Mouse (Mus musculus): Measurements from ENCODE around the gene Lactb. TPM values are rescaled to one million over a fixed set of nuclear protein-coding genes. Genes with fewer than 3 reads are reported as not detected.
A peak's percentile ranks its signal among the peaks of the same experiment; 100 is the strongest.

The Lactb gene
- 6.0 and 8.3 TPM in 2 replicates for polyA plus RNA-seq (2012; rRNA removed)

DNA sequence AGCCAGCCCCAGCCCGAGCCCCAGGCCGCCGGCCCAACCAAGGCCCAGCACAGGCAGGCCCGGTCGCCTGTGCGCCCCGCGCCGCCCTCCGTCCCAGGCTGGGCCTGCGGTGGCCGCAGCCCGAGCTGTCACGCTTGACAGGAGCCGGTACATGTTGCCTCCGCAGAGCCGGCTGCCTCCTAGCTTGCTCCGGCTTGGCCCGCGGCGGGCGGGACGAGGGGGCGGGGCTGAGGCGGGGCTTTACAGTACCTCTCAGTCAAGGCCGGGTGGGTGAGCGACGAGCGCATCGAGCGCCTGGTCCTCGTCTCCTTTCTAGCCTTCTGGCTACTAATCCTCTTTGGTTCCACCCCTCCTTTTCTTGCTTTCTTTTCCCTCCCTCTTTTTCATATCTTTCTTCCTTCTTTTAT lies at the start of gene Lactb:
Gene Lactb (minus strand): TSS at position 246 of the 407 bp plus-strand sequence.
- under 1% methylated on average over 30 of the region's 32 CpGs for WGBS
- peak; percentile 54 for DNase-seq (ENCODE audit: low read depth, low spot score)

- no peak for DNase-seq (ENCODE audit: low read depth, low spot score)
- WGBS, result 80% methylated on average over 9 of the region's 9 CpGs
These were observed 48.1 kb upstream of the Lactb start for GRCm38 (mm10) chr9:67023371-67023770.

- no peak for DNase-seq (ENCODE audit: low read depth, low spot score)
- WGBS, result 13% methylated on average over 2 of the region's 2 CpGs
These were observed 44.8 kb upstream of the Lactb start for GRCm38 (mm10) chr9:67020063-67020462.

GRCm38 (mm10) chr9:67013501-67013900 lies 38.2 kb upstream of the Lactb start:
- no peak for DNase-seq (ENCODE audit: low read depth, low spot score)
- 46% methylated on average over 2 of the region's 2 CpGs for WGBS

DNA sequence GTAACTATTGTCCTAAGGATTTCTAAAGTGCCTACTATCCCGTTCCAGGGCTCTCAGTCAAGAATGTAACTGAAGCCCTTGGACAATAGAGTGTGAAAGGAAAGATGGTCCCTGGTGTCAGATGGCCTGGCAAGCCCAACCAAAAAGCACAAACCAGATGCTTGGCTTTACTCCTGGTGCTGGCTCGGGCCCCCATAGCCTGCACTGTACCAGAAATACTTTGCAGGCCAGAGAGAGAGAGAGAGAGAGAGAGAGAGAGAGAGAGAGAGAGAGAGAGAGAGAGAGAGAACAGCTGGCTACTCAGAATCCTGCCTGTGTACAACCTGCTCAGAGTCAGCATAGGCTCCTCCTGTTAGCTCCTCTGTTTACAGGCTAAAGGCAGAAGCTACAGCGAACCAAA lies 37.2 kb upstream of the Lactb start:
- 55% methylated on average over 3 of the region's 3 CpGs for WGBS
- DNase-seq (ENCODE audit: low read depth, low spot score), result no peak

DNA sequence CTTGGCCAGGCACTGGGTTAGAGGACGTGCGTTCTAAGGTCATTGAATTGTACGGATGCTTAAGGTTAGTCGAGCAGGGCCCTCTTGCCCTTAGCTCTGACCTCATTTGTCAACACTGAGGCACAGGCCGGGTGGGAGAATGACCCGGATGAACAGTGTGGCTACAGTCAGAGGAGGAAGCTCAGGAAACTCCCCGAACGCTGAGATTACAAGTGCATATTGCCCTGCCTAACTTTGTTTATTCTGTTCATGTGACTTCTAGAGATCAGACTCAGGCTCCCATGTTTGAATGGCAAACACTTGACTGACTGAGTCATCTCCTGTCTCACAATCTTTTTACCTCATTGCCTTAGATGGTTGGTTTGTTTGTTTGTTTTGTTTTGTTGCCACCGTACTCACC lies 36.2 kb upstream of the Lactb start:
- 40% methylated on average over 9 of the region's 9 CpGs for WGBS
- DNase-seq (ENCODE audit: low read depth, low spot score), result no peak

DNA sequence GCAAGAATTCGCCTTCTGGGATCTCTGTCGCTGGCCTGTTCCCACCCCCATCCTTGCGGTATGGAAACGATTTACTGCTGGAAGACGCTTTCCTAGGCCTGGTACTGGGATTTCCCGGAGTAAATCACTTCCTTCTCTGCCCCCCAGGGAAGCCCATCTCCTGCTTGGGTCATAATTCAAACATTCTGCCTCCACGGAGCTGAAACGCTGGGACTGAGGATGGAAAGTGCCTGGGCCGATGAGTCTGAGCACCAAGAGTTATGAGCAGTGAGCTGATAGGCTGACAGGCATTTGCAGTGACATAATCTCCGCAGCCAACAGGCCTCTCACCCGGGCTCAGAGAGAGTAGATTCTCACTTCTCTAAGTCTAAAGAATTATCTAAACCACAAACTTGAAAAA lies 33.5 kb upstream of the Lactb start:
- WGBS, result 64% methylated on average over 11 of the region's 11 CpGs
- no peak for DNase-seq (ENCODE audit: low read depth, low spot score)

- 83% methylated on average over 4 of the region's 4 CpGs for WGBS
- DNase-seq (ENCODE audit: low read depth, low spot score), result no peak
These were observed 31.1 kb upstream of the Lactb start for GRCm38 (mm10) chr9:67006376-67006775.

- DNase-seq (ENCODE audit: low read depth, low spot score), result peak; percentile 57
- WGBS, result 49% methylated on average over 11 of the region's 11 CpGs
These were observed 30.0 kb upstream of the Lactb start for GRCm38 (mm10) chr9:67005161-67005742.

DNA sequence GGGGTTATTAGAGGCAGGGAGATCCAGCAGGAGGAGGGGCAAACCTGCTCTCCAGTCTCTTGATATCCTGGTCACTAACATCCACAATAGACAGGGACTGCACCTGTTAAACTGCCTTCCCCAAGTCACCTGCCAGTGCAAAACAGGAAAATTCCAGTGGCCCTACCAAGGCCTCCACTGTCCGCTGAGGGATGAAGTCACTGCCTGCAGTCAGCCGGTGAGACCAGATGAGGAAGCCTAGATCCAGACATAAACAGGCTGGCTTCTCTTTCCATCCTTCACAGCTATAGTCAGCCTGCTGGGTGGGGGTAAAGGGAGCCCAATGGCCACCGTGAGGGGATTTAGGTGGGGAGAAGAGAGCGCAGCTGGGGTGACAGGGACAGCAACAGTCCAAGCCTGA lies 28.4 kb upstream of the Lactb start:
- DNase-seq (ENCODE audit: low read depth, low spot score), result no peak
- WGBS, result 52% methylated on average over 4 of the region's 4 CpGs

GRCm38 (mm10) chr9:67003156-67003555 lies 27.9 kb upstream of the Lactb start:
- no peak for DNase-seq (ENCODE audit: low read depth, low spot score)
- WGBS, result 46% methylated on average over 4 of the region's 4 CpGs

DNA sequence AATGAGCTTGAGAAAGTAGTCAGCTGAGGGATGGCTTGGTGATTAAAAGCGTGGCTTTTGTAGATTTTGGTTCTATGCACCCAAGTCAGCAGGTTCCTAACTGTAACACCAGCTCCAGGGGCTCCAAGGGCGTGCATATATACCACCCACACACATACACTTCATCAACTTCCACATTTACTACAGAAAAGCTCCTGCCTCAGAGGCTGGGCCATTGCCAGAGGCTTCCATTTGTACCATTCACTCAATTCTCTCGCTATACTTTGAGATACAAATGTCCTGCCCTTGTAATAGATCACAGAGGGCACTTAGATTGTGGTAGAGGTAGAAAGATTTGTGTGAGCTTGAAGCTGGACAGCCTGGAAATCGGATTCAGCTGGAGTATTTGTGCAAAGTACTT lies 26.2 kb upstream of the Lactb start:
- DNase-seq (ENCODE audit: low read depth, low spot score), result no peak
- 79% methylated on average over 4 of the region's 4 CpGs for WGBS

- 2% methylated on average over 6 of the region's 6 CpGs for WGBS
- peak; percentile 90 for DNase-seq (ENCODE audit: low read depth, low spot score)
These were observed 25.8 kb upstream of the Lactb start for GRCm38 (mm10) chr9:67001050-67001449.

GRCm38 (mm10) chr9:66999698-67000097 lies 24.4 kb upstream of the Lactb start:
- DNase-seq (ENCODE audit: low read depth, low spot score), result no peak
- 91% methylated on average over 8 of the region's 8 CpGs for WGBS

DNA sequence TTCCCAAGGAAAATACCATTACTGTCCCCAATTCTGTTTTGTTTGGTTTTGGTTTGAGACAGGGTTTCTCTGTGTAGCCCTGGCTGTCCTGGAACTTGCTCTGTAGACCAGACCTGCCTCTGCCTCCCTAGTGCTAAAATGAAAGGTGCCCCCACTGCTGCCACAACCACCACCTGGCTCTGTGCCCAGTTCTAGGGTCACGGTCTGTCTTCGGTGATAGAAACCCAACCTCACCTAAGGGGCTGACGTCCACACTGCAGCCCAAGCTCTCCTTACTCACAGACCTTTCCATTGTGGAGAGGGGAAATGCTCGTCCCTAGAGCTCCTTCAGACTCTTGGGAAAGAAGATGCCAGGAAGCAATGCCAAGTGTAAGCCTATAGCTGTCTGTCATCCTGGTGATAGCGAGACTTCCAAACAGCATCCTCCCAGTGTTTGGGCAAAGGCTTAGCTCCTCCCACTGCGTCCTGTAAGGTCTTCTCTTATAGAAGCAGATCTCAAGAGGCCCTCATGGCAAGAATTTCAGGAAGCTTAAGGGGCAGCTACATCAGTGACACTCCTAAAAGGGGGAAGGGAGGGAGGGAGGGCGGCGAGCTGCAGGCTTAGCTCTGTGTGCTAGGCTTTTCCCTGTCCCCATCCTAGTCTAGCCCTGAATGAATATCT lies 16.6 kb upstream of the Lactb start:
- 83% methylated on average over 8 of the region's 8 CpGs for WGBS
- DNase-seq (ENCODE audit: low read depth, low spot score), result no peak

- WGBS, result 55% methylated on average over 9 of the region's 9 CpGs
- no peak for DNase-seq (ENCODE audit: low read depth, low spot score)
These were observed 15.9 kb upstream of the Lactb start for GRCm38 (mm10) chr9:66991021-66991749.

DNA sequence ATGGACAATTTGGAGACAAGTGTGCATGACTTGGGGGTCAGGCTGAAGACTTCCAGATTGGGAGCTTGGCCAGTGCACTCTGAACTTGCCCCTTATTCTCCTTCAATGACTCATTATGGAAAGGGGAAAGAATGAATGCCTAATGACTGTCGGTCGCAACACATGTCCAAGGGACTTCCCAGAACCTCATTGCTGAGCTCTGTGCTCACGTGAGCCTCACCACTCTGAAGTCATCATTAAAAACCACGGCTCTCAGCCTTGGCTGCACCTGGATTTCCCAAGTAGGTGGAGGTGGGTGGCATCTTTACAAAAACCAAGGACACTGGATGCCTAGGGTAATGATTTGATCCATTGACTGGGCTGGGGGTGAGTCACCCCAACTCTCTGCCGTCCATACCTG lies 14.8 kb upstream of the Lactb start:
- WGBS, result 54% methylated on average over 5 of the region's 5 CpGs
- DNase-seq (ENCODE audit: low read depth, low spot score), result no peak

GRCm38 (mm10) chr9:66989581-66989980 lies 14.3 kb upstream of the Lactb start:
- 23% methylated on average over 6 of the region's 6 CpGs for WGBS
- DNase-seq (ENCODE audit: low read depth, low spot score), result no peak

GRCm38 (mm10) chr9:66988888-66989414 lies 13.7 kb upstream of the Lactb start:
- no peak for DNase-seq (ENCODE audit: low read depth, low spot score)
- 13% methylated on average over 6 of the region's 6 CpGs for WGBS

DNA sequence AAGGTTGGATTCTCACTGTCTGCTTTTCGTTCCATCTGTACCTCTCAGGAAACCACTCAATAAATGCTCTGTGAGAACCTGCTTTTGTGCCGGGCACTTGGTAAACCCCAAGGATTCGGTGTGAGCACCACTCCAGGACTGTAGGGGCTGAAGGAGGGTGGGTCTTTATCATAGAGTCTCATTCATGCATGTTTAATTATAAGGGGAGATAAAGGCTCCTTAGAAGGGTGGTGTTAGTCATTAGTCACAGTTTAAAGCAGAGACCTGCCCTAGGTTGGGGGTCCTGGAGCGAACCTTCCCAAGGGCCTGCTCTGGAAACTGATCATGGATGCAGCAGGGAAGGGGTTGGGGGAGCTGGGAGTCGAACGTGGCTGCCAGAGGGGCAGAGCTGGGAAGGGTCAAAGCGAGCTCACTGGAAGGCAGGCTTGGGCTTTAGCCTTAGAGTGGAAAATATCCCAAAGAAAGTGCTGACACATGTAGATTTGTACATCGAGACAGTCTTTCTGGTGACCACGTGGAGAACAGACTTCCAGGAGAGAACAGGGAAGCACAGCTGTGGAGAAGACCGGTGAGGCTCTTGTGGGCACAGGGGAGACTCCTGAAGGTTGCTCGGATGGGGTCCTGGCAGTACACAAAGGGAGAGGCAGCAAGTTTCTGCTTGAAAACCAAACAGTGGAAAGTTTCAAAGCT lies 13.1 kb upstream of the Lactb start:
- DNase-seq (ENCODE audit: low read depth, low spot score), result no peak
- WGBS, result 51% methylated on average over 11 of the region's 11 CpGs
